Comparison of ENCODE assay signal across 25 mouse cellular contexts in the genomic region with DNA sequence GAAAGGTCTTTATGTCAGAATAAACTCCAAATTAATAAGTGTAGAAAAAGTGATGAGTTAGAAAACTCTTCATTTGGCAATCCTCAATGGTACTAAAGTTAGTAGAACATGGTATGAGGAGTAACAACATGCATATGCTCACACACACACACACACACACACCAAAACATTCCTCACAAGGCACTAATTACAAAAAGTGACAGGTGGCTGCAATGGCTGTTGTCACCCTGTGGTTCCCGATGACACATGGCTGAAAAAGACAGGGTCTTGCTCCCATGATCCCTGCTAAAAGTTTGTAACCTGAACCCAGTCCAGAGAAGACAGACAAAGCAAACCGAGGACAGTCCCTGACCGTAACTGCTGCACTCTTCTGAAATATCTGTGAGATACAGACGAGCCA. TPM values are rescaled to one million over a fixed set of nuclear protein-coding genes. Genes with fewer than 3 reads are reported as not detected.
DNase-seq lines count a peak whose midpoint lies in the region; ATAC-seq and TF ChIP-seq lines count a peak whose summit lies in the region.
"Had no signal": no experiment of that assay in that cellular context is flagged by ENCODE, and none has a peak within 500 bp of the region (broad histone marks: within the 10 kb centered on the region; RNA-seq: fewer than 3 reads in every experiment).

No protein-coding gene starts in this region.

- H3K27ac ChIP-seq in heart, embryonic 10.5 days = 0 out of 2 replicates have a peak overlapping the region, but pooled peaks have one; percentile 49
- H3K27ac ChIP-seq in limb, embryonic 14.5 days (replicated peaks; ENCODE audit: low read depth, low read length) = no peak overlapping the region
- no peak overlapping the region for H3K27ac ChIP-seq in limb, embryonic 10.5 days
- H3K27ac ChIP-seq: embryonic facial prominence, embryonic 13.5 days; forebrain, embryonic 13.5 days; forebrain, embryonic 15.5 days had no signal

- H3K4me3 ChIP-seq in heart, embryonic 10.5 days = no peak overlapping the region
- H3K4me3 ChIP-seq in limb, embryonic 14.5 days (replicated peaks; ENCODE audit: low read length) = no peak overlapping the region
- no peak overlapping the region for H3K4me3 ChIP-seq in limb, embryonic 10.5 days
- no peak overlapping the region for H3K4me3 ChIP-seq in C2C12 (ENCODE audit: insufficient read depth, poor library complexity, severe bottlenecking)
- H3K4me3 ChIP-seq: embryonic facial prominence, embryonic 13.5 days; forebrain, embryonic 13.5 days; forebrain, embryonic 15.5 days had no signal

- H3K4me2 ChIP-seq in limb, embryonic 14.5 days (replicated peaks; ENCODE audit: low read depth, low read length, severe bottlenecking) = no peak overlapping the region
- H3K4me2 ChIP-seq: embryonic facial prominence, embryonic 13.5 days; forebrain, embryonic 13.5 days; forebrain, embryonic 15.5 days had no signal

- H3K36me3 ChIP-seq in heart, embryonic 10.5 days = no peaks in the 10 kb centered on the region
- H3K36me3 ChIP-seq in limb, embryonic 14.5 days (ENCODE audit: control insufficient read depth, insufficient read depth, low read length) = no peaks in the 10 kb centered on the region
- H3K36me3 ChIP-seq in limb, embryonic 10.5 days = no peaks in the 10 kb centered on the region
- H3K36me3 ChIP-seq in C2C12 (ENCODE audit: control insufficient read depth, insufficient read depth) = no peaks in the 10 kb centered on the region
- H3K36me3 ChIP-seq: embryonic facial prominence, embryonic 13.5 days; forebrain, embryonic 15.5 days; G1E had no signal

- no peak; the same call in 1 of the 2 replicates for ATAC-seq in limb, embryonic 14.5 days (ENCODE audit: low FRiP score, low read depth)
- ATAC-seq: activated CD4-positive, CD25-positive, alpha-beta regulatory T cell, adult 4 months; CD4-positive, CD25-positive, alpha-beta regulatory T cell, adult 4 months; forebrain, embryonic 13.5 days; forebrain, embryonic 15.5 days; forebrain, postnatal 0 days; Patski had no signal

- 28% methylated on average over 4 of the region's 4 CpGs for WGBS in heart, embryonic 10.5 days
- 34% methylated on average over 4 of the region's 4 CpGs for WGBS in limb, embryonic 14.5 days
- WGBS in limb, embryonic 10.5 days = 43% methylated on average over 4 of the region's 4 CpGs

- no peak for TF ChIP-seq POLR2A in limb, embryonic 14.5 days (IDR thresholded peaks at IDR 0.05; ENCODE audit: borderline replicate concordance, extremely low read depth, insufficient read depth, insufficient read length)

- no peak overlapping the region for H3K9ac ChIP-seq in limb, embryonic 14.5 days (ENCODE audit: low read depth, low read length, severe bottlenecking)
- H3K9ac ChIP-seq: embryonic facial prominence, embryonic 13.5 days; forebrain, embryonic 13.5 days; forebrain, embryonic 15.5 days; forebrain, postnatal 0 days had no signal

- no peaks in the 10 kb centered on the region for H3K79me3 ChIP-seq in C2C12 (ENCODE audit: low read depth)

- no peaks in the 10 kb centered on the region for H3K9me3 ChIP-seq in heart, embryonic 10.5 days
- H3K9me3 ChIP-seq in limb, embryonic 14.5 days (ENCODE audit: control insufficient read depth, low read length) = no peaks in the 10 kb centered on the region
- H3K9me3 ChIP-seq in limb, embryonic 10.5 days (replicated peaks) = no peaks in the 10 kb centered on the region
- H3K9me3 ChIP-seq: embryonic facial prominence, embryonic 13.5 days; forebrain, embryonic 13.5 days; forebrain, embryonic 15.5 days; G1E had no signal

- H3ac ChIP-seq in C2C12 (ENCODE audit: control insufficient read depth, insufficient read length, low read depth) = no peak overlapping the region

- no peaks in the 10 kb centered on the region for H3K27me3 ChIP-seq in heart, embryonic 10.5 days (ENCODE audit: insufficient read depth, poor library complexity, severe bottlenecking)
- no peaks in the 10 kb centered on the region for H3K27me3 ChIP-seq in limb, embryonic 14.5 days (ENCODE audit: control insufficient read depth, insufficient read depth, low read length)
- H3K27me3 ChIP-seq in limb, embryonic 10.5 days (ENCODE audit: low read depth, poor library complexity, severe bottlenecking) = no peaks in the 10 kb centered on the region
- H3K27me3 ChIP-seq in C2C12 (ENCODE audit: control insufficient read depth, insufficient read depth, insufficient read length) = no peaks in the 10 kb centered on the region
- H3K27me3 ChIP-seq: CH12.LX; embryonic facial prominence, embryonic 13.5 days; forebrain, embryonic 13.5 days; forebrain, embryonic 15.5 days; Patski had no signal

- no peak for TF ChIP-seq CTCF in C2C12 (IDR thresholded peaks at IDR 0.05; ENCODE audit: control insufficient read depth, insufficient read depth, insufficient read length)

- H3K79me2 ChIP-seq in C2C12 (ENCODE audit: control insufficient read depth, insufficient read depth) = no peaks in the 10 kb centered on the region

- DNase-seq in embryo, embryonic 10.5 days (ENCODE audit: low spot score) = peak; percentile 17
- no peak for DNase-seq in embryo, embryonic 10 days (ENCODE audit: low spot score)
- DNase-seq in heart, embryonic 10.5 days (ENCODE audit: low spot score) = no peak
- no peak for DNase-seq in heart, adult 9 months (ENCODE audit: low spot score in 2 of 2)
- peak; percentile 4 for DNase-seq in limb, embryonic 14.5 days (ENCODE audit: low spot score)
- DNase-seq in limb, embryonic 10.5 days (ENCODE audit: low spot score) = no peak
- DNase-seq in frontal cortex, postnatal 14 days (ENCODE audit: low spot score in 2 of 2) = no peak
- DNase-seq: adrenal gland, adult 8-10 months; adrenal gland, postnatal 14 days; adrenal gland, postnatal 36 days; cerebellum, adult 11-12 months; cerebellum, adult 2 months; cerebellum, adult 9-10 months; cerebellum, postnatal 10 days; cerebellum, postnatal 25 days; forebrain, postnatal 0 days had no signal

- peaks cover 8% of the 10 kb centered on the region; the same call in 1 of the 2 replicates for H3K4me1 ChIP-seq in heart, embryonic 10.5 days
- no peaks in the 10 kb centered on the region for H3K4me1 ChIP-seq in limb, embryonic 14.5 days (ENCODE audit: control insufficient read depth, insufficient read depth, low read length)
- H3K4me1 ChIP-seq in limb, embryonic 10.5 days = no peaks in the 10 kb centered on the region
- H3K4me1 ChIP-seq: embryonic facial prominence, embryonic 13.5 days; forebrain, embryonic 13.5 days; forebrain, embryonic 15.5 days had no signal

TF ChIP-seq in C2C12, 6 proteins besides CTCF, POLR2A, EP300 and RAD21:
- TF ChIP-seq MYOD1 (IDR thresholded peaks at IDR 0.05; ENCODE audit: control insufficient read depth, insufficient read length, low read depth) (peak; percentile 84), FOSL1 (IDR thresholded peaks at IDR 0.05; ENCODE audit: insufficient read depth, low read length, poor library complexity, severe bottlenecking) (no peak)
TF ChIP-seq in C2C12: peak in this region for 1.

RNA-seq across cellular contexts. Expression of a gene that starts 24.7 kb away (rescaled TPM):
- polyA plus RNA-seq in heart, embryonic 10.5 days (2016; fragmentation: Nextera tagmentation; extraction: Ambion mirVana) = 4.9 and 5.6 TPM in 2 replicates
- polyA plus RNA-seq in limb, embryonic 14.5 days (2012; rRNA removed) = 4.6 and 4.9 TPM in 2 replicates
- 9.9 and 10.6 TPM in 2 replicates for polyA plus RNA-seq in limb, embryonic 14.5 days (2014; fragmentation: Nextera tagmentation; extraction: Ambion mirVana)
- polyA plus RNA-seq in limb, embryonic 10.5 days (2016; fragmentation: Nextera tagmentation; extraction: Ambion mirVana) = 3.1 and 3.3 TPM in 2 replicates
- 5.4 TPM for polyA plus RNA-seq in C2C12 (2012; fragmentation: generic; extraction: Trizol)
- polyA plus RNA-seq: G1E had no signal

Comparison
In these comparisons a context has a peak if more than half of its experiments do, and no peak if none do; other contexts are left out.
1. DNase-seq: peak in embryo, embryonic 10.5 days (single experiment) and limb, embryonic 14.5 days (single experiment); none in embryo, embryonic 10 days (single experiment), heart, embryonic 10.5 days (single experiment), heart, adult 9 months (0 of 2), limb, embryonic 10.5 days (single experiment) and frontal cortex, postnatal 14 days (0 of 2).